Mouse (Mus musculus) sigmoid colon, adult 10 weeks (tissue): ENCODE results near the gene 1700023F06Rik. TPM values are rescaled to one million over a fixed set of nuclear protein-coding genes. Genes with fewer than 3 reads are reported as not detected.

Experiments
- polyA plus RNA-seq: library from polyadenylated mRNA; stranded (reverse); fragments of 350-450 nt; fragmentation: Illumina TruSeq; extraction: RNeasy Lipid Tissue Mini Kit (QIAGEN cat#74804); gene quantifications from one replicate; pipeline ENCODE4 v1.2.3, GENCODE M21; 2014; ENCODE audit warnings: low read depth, low replicate concordance

Gene 1700023F06Rik
- not detected for polyA plus RNA-seq

GRCm38 (mm10) chr11:103208458-103208857 is at the start of gene 1700023F06Rik:
Gene 1700023F06Rik (minus strand): TSS chr11:103208558.

GRCm38 (mm10) chr11:103217790-103218516 is 9.6 kb upstream of the 1700023F06Rik start, which contains the start of gene Spata32:
Gene Spata32 (minus strand): TSS chr11:103218432.

GRCm38 (mm10) chr11:103170494-103171285 is 37.7 kb downstream of the 1700023F06Rik start, which contains the start of gene Fmnl1:
Gene Fmnl1 (plus strand): TSS chr11:103171107.

Other genes with a start within 250 kb of the 1700023F06Rik start
- gene Nmt1, start 180.4 kb downstream of the 1700023F06Rik start, polyA plus RNA-seq = 9.1 TPM
- gene Dcakd, start 180.2 kb downstream of the 1700023F06Rik start, polyA plus RNA-seq = 5.0 TPM
- not detected for gene Plcd3, start 106.9 kb downstream of the 1700023F06Rik start, polyA plus RNA-seq
- 2.9 TPM for gene Acbd4, start 106.9 kb downstream of the 1700023F06Rik start, polyA plus RNA-seq
- gene Hexim1, start 92.3 kb downstream of the 1700023F06Rik start, polyA plus RNA-seq = 38.3 TPM
- 0.38 TPM for gene Hexim2, start 76.1 kb downstream of the 1700023F06Rik start, polyA plus RNA-seq
- gene Fmnl1, start 37.5 kb downstream of the 1700023F06Rik start, polyA plus RNA-seq = 0.41 TPM
- not detected for gene Spata32, start 9.9 kb upstream of the 1700023F06Rik start, polyA plus RNA-seq
- 0.13 TPM for gene Map3k14, start 58.9 kb upstream of the 1700023F06Rik start, polyA plus RNA-seq
- gene Arhgap27, start 155.1 kb upstream of the 1700023F06Rik start, polyA plus RNA-seq = 2.7 TPM
- 2.6 TPM for gene Plekhm1, start 204.1 kb upstream of the 1700023F06Rik start, polyA plus RNA-seq